Mouse (Mus musculus): ENCODE measurements around the gene Pdcd6ip. TPM values are rescaled to one million over a fixed set of nuclear protein-coding genes. Genes with fewer than 3 reads are reported as not detected.
"Not testable (repeated sequence)": the region's sequence is repeated elsewhere in the genome, so short reads cannot be mapped to it uniquely, and the experiment has no call there.

The Pdcd6ip gene
- polyA plus RNA-seq, 1 experiment from 2014 or later: 49.4 TPM

DNA sequence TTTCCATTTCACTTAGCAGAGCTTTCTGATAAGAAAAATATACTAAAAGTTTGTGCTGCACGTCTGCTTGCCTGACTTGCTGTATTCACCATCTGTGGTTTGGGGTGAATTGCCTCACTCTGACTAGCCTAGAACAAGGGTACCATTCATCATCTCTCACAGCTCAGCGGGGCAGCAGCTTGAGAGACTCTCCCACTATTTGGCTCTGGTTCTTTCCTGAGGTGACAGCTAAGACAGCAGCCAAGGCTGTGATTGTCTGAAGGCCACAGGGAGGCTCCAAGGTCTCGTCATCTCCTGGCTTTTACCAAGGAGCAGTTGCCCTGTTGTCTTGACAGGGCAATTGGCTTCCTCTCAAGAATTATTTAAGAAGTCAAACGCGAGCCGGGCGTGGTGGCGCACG, 30.0 kb upstream of the Pdcd6ip start:
- H3K4me2 ChIP-seq: no peak overlapping the region
- 80% methylated on average over 9 of the region's 9 CpGs for WGBS
- H3K36me3 ChIP-seq (ENCODE audit: control insufficient read depth, insufficient read depth, low read length): no peaks in the 10 kb centered on the region
- H3K9ac ChIP-seq (ENCODE audit: low read length): no peak overlapping the region
- no peak overlapping the region for H3K27ac ChIP-seq (ENCODE audit: low read depth, low read length)
- no peak for ATAC-seq (ENCODE audit: low FRiP score)
- H3K27me3 ChIP-seq (ENCODE audit: control insufficient read depth, insufficient read depth, low read length): no peaks in the 10 kb centered on the region
- no peaks in the 10 kb centered on the region for H3K9me3 ChIP-seq (ENCODE audit: control insufficient read depth, low read length)
- peaks cover 8% of the 10 kb centered on the region for H3K4me1 ChIP-seq (ENCODE audit: control insufficient read depth, insufficient read depth, low read length)
- no peak overlapping the region for H3K4me3 ChIP-seq (ENCODE audit: low read depth, low read length)
- no peak for DNase-seq (ENCODE audit: low spot score, missing footprints)

GRCm38 (mm10) chr9:113735920-113736319, 27.9 kb upstream of the Pdcd6ip start:
- H3K4me1 ChIP-seq (ENCODE audit: control insufficient read depth, insufficient read depth, low read length): peaks cover 7% of the 10 kb centered on the region
- H3K9me3 ChIP-seq (ENCODE audit: control insufficient read depth, low read length): no peaks in the 10 kb centered on the region
- no peak for ATAC-seq (ENCODE audit: low FRiP score)
- H3K27me3 ChIP-seq (ENCODE audit: control insufficient read depth, insufficient read depth, low read length): no peaks in the 10 kb centered on the region
- no peak overlapping the region for H3K4me3 ChIP-seq (ENCODE audit: low read depth, low read length)
- H3K36me3 ChIP-seq (ENCODE audit: control insufficient read depth, insufficient read depth, low read length): no peaks in the 10 kb centered on the region
- no peak overlapping the region for H3K4me2 ChIP-seq
- no peak overlapping the region for H3K27ac ChIP-seq (ENCODE audit: low read depth, low read length)
- no peak for DNase-seq (ENCODE audit: low spot score, missing footprints)
- no peak overlapping the region for H3K9ac ChIP-seq (ENCODE audit: low read length)

- ATAC-seq (ENCODE audit: low FRiP score) (no peak), DNase-seq (ENCODE audit: low spot score, missing footprints) (no peak)
- no peak overlapping the region for H3K4me2 ChIP-seq
- H3K9ac ChIP-seq (ENCODE audit: low read length): no peak overlapping the region
- H3K9me3 ChIP-seq (ENCODE audit: control insufficient read depth, low read length): no peaks in the 10 kb centered on the region
- H3K27ac ChIP-seq (ENCODE audit: low read depth, low read length): no peak overlapping the region
- H3K27me3 ChIP-seq (ENCODE audit: control insufficient read depth, insufficient read depth, low read length): no peaks in the 10 kb centered on the region
- no peak overlapping the region for H3K4me3 ChIP-seq (ENCODE audit: low read depth, low read length)
- no peaks in the 10 kb centered on the region for H3K36me3 ChIP-seq (ENCODE audit: control insufficient read depth, insufficient read depth, low read length)
- WGBS: 86% methylated on average over 3 of the region's 3 CpGs
- H3K4me1 ChIP-seq (ENCODE audit: control insufficient read depth, insufficient read depth, low read length): no peaks in the 10 kb centered on the region
These were observed 23.5 kb upstream of the Pdcd6ip start for GRCm38 (mm10) chr9:113731540-113731939.

DNA sequence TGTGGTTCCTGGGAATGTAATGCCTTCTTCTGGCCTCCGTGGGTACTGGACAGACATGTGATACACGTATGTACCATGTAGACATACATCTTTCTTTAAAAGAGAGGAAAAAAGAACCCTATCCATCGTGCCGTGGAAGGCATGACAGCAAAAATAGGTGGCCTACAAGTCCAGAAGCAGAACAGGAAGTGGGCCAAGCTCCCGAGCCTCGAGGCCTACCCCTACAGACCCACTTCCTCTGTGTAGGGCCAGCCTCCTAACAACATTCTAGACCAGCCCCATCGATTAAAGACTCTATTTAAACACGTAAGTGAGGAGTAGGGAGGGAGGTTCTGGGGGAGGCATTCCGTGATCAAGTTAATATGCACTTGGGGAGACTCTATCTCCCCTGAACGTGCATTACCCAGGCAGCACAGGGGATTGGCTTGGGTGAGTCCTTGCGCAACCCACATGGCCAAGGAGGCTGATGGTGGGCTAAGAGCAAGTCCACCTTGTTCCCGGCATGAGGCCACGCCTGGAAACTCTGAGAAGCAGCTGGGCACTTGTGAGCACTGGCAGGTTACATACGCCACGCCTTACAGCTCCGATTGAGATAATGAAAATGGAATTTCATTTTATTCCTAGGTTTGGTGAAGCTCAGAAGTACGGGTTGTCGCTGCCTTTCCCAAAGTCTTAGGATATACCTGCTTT, 19.1 kb upstream of the Pdcd6ip start:
- H3K9me3 ChIP-seq (ENCODE audit: control insufficient read depth, low read length): no peaks in the 10 kb centered on the region
- no peak for DNase-seq (ENCODE audit: low spot score, missing footprints)
- no peak for ATAC-seq (ENCODE audit: low FRiP score)
- no peak overlapping the region for H3K4me2 ChIP-seq
- WGBS: 89% methylated on average over 18 of the region's 18 CpGs
- no peak overlapping the region for H3K4me3 ChIP-seq (ENCODE audit: low read depth, low read length)
- no peaks in the 10 kb centered on the region for H3K36me3 ChIP-seq (ENCODE audit: control insufficient read depth, insufficient read depth, low read length)
- H3K4me1 ChIP-seq (ENCODE audit: control insufficient read depth, insufficient read depth, low read length): no peaks in the 10 kb centered on the region
- no peak overlapping the region for H3K27ac ChIP-seq (ENCODE audit: low read depth, low read length)
- no peak overlapping the region for H3K9ac ChIP-seq (ENCODE audit: low read length)
- no peaks in the 10 kb centered on the region for H3K27me3 ChIP-seq (ENCODE audit: control insufficient read depth, insufficient read depth, low read length)

DNA sequence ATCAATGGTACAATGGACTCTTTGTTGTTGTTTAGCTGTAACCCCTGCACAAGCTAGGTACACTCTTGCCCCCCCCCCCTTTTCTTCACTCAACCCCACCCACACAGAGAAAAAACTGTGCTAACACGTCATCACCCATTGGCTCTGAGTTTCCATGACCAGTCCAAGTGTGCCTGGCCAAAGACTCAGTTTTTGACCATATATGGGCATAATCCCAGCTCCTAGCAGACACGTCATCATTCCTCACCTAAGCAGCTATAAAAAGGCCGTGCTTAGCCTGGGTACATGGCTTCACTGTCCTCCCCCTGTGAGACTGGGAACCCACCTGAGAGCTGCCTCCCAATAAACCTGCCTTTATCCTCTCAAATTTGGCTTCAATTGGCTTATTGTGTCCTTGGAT, 18.1 kb upstream of the Pdcd6ip start:
- H3K27ac ChIP-seq (ENCODE audit: low read depth, low read length): no peak overlapping the region
- whole genome bisulfite sequencing: 75% methylated on average over 3 of the region's 3 CpGs
- no peaks in the 10 kb centered on the region for H3K9me3 ChIP-seq (ENCODE audit: control insufficient read depth, low read length)
- no peak overlapping the region for H3K9ac ChIP-seq (ENCODE audit: low read length)
- ATAC-seq (ENCODE audit: low FRiP score) (no peak), DNase-seq (ENCODE audit: low spot score, missing footprints) (no peak)
- no peaks in the 10 kb centered on the region for H3K4me1 ChIP-seq (ENCODE audit: control insufficient read depth, insufficient read depth, low read length)
- H3K36me3 ChIP-seq (ENCODE audit: control insufficient read depth, insufficient read depth, low read length): no peaks in the 10 kb centered on the region
- no peaks in the 10 kb centered on the region for H3K27me3 ChIP-seq (ENCODE audit: control insufficient read depth, insufficient read depth, low read length)
- H3K4me2 ChIP-seq: no peak overlapping the region
- H3K4me3 ChIP-seq (ENCODE audit: low read depth, low read length): no peak overlapping the region

DNA sequence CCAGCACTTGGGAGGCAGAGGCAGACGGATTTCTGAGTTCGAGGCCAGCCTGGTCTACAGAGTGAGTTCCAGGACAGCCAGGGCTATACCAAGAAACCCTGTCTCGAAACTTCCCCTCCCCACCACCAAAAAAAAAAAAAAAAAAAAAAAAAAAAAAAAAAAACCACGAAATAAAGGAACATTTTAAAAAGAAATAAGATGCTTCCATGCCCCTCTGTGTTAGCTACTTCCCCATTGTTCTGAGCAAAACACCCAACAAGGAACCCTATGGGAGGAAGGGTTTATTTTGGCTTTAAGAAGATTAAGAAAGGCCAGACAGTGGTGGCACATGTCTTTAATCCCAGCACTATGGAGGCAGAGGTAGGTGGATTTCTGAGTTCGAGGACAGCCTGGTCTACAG, 17.6 kb upstream of the Pdcd6ip start:
- not testable (repeated sequence) for H3K9ac ChIP-seq (ENCODE audit: low read length); H3K27me3 ChIP-seq (ENCODE audit: control insufficient read depth, insufficient read depth, low read length); H3K27ac ChIP-seq (ENCODE audit: low read depth, low read length); DNase-seq (ENCODE audit: low spot score, missing footprints); H3K4me2 ChIP-seq; H3K4me3 ChIP-seq (ENCODE audit: low read depth, low read length); H3K36me3 ChIP-seq (ENCODE audit: control insufficient read depth, insufficient read depth, low read length); ATAC-seq (ENCODE audit: low FRiP score); H3K4me1 ChIP-seq (ENCODE audit: control insufficient read depth, insufficient read depth, low read length); H3K9me3 ChIP-seq (ENCODE audit: control insufficient read depth, low read length)
- 83% methylated on average over 5 of the region's 5 CpGs for WGBS

DNA sequence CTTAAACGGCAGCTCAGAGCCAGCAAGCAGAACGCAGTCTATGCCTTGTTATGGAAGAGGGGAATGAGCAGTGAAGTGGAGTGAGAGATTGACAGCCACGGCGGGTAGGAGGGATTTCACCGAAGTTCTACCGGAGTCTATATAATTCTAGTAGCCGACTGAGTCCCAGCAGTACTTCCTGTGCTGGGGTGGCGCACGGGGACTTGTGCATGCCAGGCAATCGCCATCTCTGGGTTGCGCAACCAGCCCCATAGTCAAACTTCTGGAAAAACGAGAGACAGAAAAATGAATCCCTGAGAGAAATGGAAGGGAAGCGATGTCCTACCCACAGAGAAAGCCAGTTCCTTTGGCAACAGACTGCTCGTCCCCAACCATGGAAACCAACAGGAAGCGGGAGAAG, 16.6 kb upstream of the Pdcd6ip start:
- DNase-seq (ENCODE audit: low spot score, missing footprints): no peak
- no peak overlapping the region for H3K27ac ChIP-seq (ENCODE audit: low read depth, low read length)
- H3K9ac ChIP-seq (ENCODE audit: low read length): no peak overlapping the region
- no peak overlapping the region for H3K4me3 ChIP-seq (ENCODE audit: low read depth, low read length)
- H3K4me1 ChIP-seq (ENCODE audit: control insufficient read depth, insufficient read depth, low read length): no peaks in the 10 kb centered on the region
- ATAC-seq (ENCODE audit: low FRiP score): no peak
- H3K9me3 ChIP-seq (ENCODE audit: control insufficient read depth, low read length): no peaks in the 10 kb centered on the region
- no peaks in the 10 kb centered on the region for H3K27me3 ChIP-seq (ENCODE audit: control insufficient read depth, insufficient read depth, low read length)
- H3K36me3 ChIP-seq (ENCODE audit: control insufficient read depth, insufficient read depth, low read length): no peaks in the 10 kb centered on the region
- no peak overlapping the region for H3K4me2 ChIP-seq
- WGBS: 84% methylated on average over 15 of the region's 15 CpGs

- Histone ChIP-seq H3K36me3 (ENCODE audit: control insufficient read depth, insufficient read depth, low read length) (no peaks in the 10 kb centered on the region), H3K27ac (ENCODE audit: low read depth, low read length) (no peak overlapping the region), H3K4me2 (no peak overlapping the region), H3K9me3 (ENCODE audit: control insufficient read depth, low read length) (no peaks in the 10 kb centered on the region), H3K4me1 (ENCODE audit: control insufficient read depth, insufficient read depth, low read length) (no peaks in the 10 kb centered on the region), H3K9ac (ENCODE audit: low read length) (no peak overlapping the region), H3K4me3 (ENCODE audit: low read depth, low read length) (no peak overlapping the region), H3K27me3 (ENCODE audit: control insufficient read depth, insufficient read depth, low read length) (no peaks in the 10 kb centered on the region)
- DNase-seq (ENCODE audit: low spot score, missing footprints) (no peak), ATAC-seq (ENCODE audit: low FRiP score) (no peak)
- 38% methylated on average over 5 of the region's 5 CpGs for WGBS
These were observed 11.0 kb upstream of the Pdcd6ip start for GRCm38 (mm10) chr9:113719063-113719462.

GRCm38 (mm10) chr9:113710871-113711270, 2.8 kb upstream of the Pdcd6ip start:
- Histone ChIP-seq H3K4me1 (ENCODE audit: control insufficient read depth, insufficient read depth, low read length) (peaks cover 15% of the 10 kb centered on the region), H3K4me3 (ENCODE audit: low read depth, low read length) (no peak overlapping the region), H3K36me3 (ENCODE audit: control insufficient read depth, insufficient read depth, low read length) (no peaks in the 10 kb centered on the region), H3K9me3 (ENCODE audit: control insufficient read depth, low read length) (no peaks in the 10 kb centered on the region), H3K27ac (ENCODE audit: low read depth, low read length) (no peak overlapping the region), H3K27me3 (ENCODE audit: control insufficient read depth, insufficient read depth, low read length) (no peaks in the 10 kb centered on the region; the same call in 1 of the 2 replicates), H3K4me2 (no peak overlapping the region), H3K9ac (ENCODE audit: low read length) (no peak overlapping the region)
- ATAC-seq (ENCODE audit: low FRiP score) (no peak), DNase-seq (ENCODE audit: low spot score, missing footprints) (no peak)
- 81% methylated on average over 12 of the region's 12 CpGs for WGBS
